Mouse (Mus musculus) stomach, postnatal 0 days (tissue): ENCODE results near the gene Hsf5.

Source experiments
- CTCF ChIP-seq: IDR thresholded peaks from 2 replicates; pipeline ENCODE4 v1.5.1; 2016; ENCODE audit warnings: antibody characterized with exemption, low read depth, mild to moderate bottlenecking, moderate library complexity
- EP300 ChIP-seq: optimal IDR thresholded peaks from 2 replicates; pipeline ENCODE3; 2016; ENCODE audit warnings: antibody characterized with exemption

GRCm38 (mm10) chr11:87568255-87568953 is 48.6 kb upstream of the Hsf5 start, which contains the start of gene Sept4:
- TF ChIP-seq CTCF (no peak), EP300 (no peak)
